Mouse (Mus musculus) embryonic facial prominence, embryonic 10.5 days (tissue): ENCODE measurements around the gene Ankrd66. TPM values are rescaled to one million over a fixed set of nuclear protein-coding genes. Genes with fewer than 3 reads are reported as not detected.
"Not testable (repeated sequence)": the region's sequence is repeated elsewhere in the genome, so short reads cannot be mapped to it uniquely, and the experiment has no call there.

ENCODE experiments used
- DNase-seq: peaks from one replicate; pipeline ENCODE4 v3.0.0-alpha.2; 2017; ENCODE audit warnings: low spot score
- H3K27ac ChIP-seq: fragments of 300-500 bp; sonication (generic); replicated peaks from 2 replicates; pipeline ENCODE4 v1.5.1; 2016; ENCODE audit warnings: mild to moderate bottlenecking
- H3K27me3 ChIP-seq: fragments of 300-500 bp; sonication (generic); replicated peaks from 2 replicates; pipeline ENCODE4 v1.6.1; 2016; ENCODE audit warnings: low read depth, mild to moderate bottlenecking; ENCODE audit not compliant: poor library complexity, severe bottlenecking
- H3K36me3 ChIP-seq: fragments of 300-500 bp; sonication (generic); replicated peaks from 2 replicates; pipeline ENCODE4 v1.6.1; 2016; ENCODE audit warnings: mild to moderate bottlenecking, moderate library complexity
- H3K4me1 ChIP-seq: fragments of 300-500 bp; sonication (generic); 2 replicates; pipeline ENCODE4 v1.6.1; 2016
- H3K4me3 ChIP-seq: fragments of 300-500 bp; sonication (generic); 2 replicates; pipeline ENCODE4 v1.5.1; 2016; ENCODE audit warnings: mild to moderate bottlenecking, moderate library complexity
- H3K9me3 ChIP-seq: fragments of 300-500 bp; sonication (generic); 2 replicates; pipeline ENCODE4 v1.6.1; 2016; ENCODE audit warnings: mild to moderate bottlenecking
- WGBS: fragments of 180-500 bp; shearing (Covaris S2); methylation state at CpG from one replicate; pipeline ENCODE4 v1.1.7; 2016; 5-methylcytosine and 5-hydroxymethylcytosine counted together
- polyA plus RNA-seq: library from polyadenylated mRNA; unstranded; fragments of >200 nt; fragmentation: Nextera tagmentation; extraction: Ambion mirVana; gene quantifications from 2 replicates; pipeline ENCODE4 v1.2.1, GENCODE M21; 2016

The Ankrd66 gene
- polyA plus RNA-seq, 1 experiment from 2014 or later = 0.19 TPM

- Histone ChIP-seq H3K27me3 (no peaks in the 10 kb centered on the region), H3K36me3 (no peaks in the 10 kb centered on the region), H3K27ac (no peak overlapping the region), H3K4me1 (peaks cover 12% of the 10 kb centered on the region), H3K4me3 (no peak overlapping the region), H3K9me3 (no peaks in the 10 kb centered on the region)
- 91% methylated on average over 7 of the region's 7 CpGs for WGBS
- DNase-seq = no peak
These were observed 20.0 kb upstream of the Ankrd66 start for GRCm38 (mm10) chr17:43563192-43563987.

- Histone ChIP-seq H3K9me3 (no peaks in the 10 kb centered on the region), H3K36me3 (no peaks in the 10 kb centered on the region), H3K27ac (no peak overlapping the region), H3K4me1 (0 out of 2 replicates have a peak, but pooled peaks cover 9% of the 10 kb centered on the region), H3K27me3 (no peaks in the 10 kb centered on the region), H3K4me3 (no peak overlapping the region)
- DNase-seq = no peak
- 85% methylated on average over 3 of the region's 3 CpGs for WGBS
These were observed 15.2 kb upstream of the Ankrd66 start for GRCm38 (mm10) chr17:43558678-43559077.

GRCm38 (mm10) chr17:43557541-43558090 lies 14.2 kb upstream of the Ankrd66 start:
- Histone ChIP-seq H3K4me3 (no peak overlapping the region), H3K27me3 (no peaks in the 10 kb centered on the region), H3K9me3 (no peaks in the 10 kb centered on the region), H3K4me1 (0 out of 2 replicates have a peak, but pooled peaks cover 9% of the 10 kb centered on the region), H3K36me3 (no peaks in the 10 kb centered on the region), H3K27ac (no peak overlapping the region)
- 68% methylated on average over 6 of the region's 6 CpGs for WGBS
- DNase-seq = no peak

- H3K9me3 ChIP-seq = no peaks in the 10 kb centered on the region
- H3K27ac ChIP-seq = no peak overlapping the region
- 0 out of 2 replicates have a peak, but pooled peaks cover 9% of the 10 kb centered on the region for H3K4me1 ChIP-seq
- no peak overlapping the region for H3K4me3 ChIP-seq
- no peaks in the 10 kb centered on the region for H3K36me3 ChIP-seq
- no peaks in the 10 kb centered on the region for H3K27me3 ChIP-seq
- WGBS = 88% methylated on average over 4 of the region's 4 CpGs
- no peak for DNase-seq
These were observed 13.7 kb upstream of the Ankrd66 start for GRCm38 (mm10) chr17:43557104-43557503.

GRCm38 (mm10) chr17:43554516-43555403 lies 11.3 kb upstream of the Ankrd66 start:
- no peak for DNase-seq
- no peaks in the 10 kb centered on the region for H3K9me3 ChIP-seq
- H3K36me3 ChIP-seq = no peaks in the 10 kb centered on the region
- H3K4me1 ChIP-seq = peaks cover 19% of the 10 kb centered on the region
- H3K27me3 ChIP-seq = no peaks in the 10 kb centered on the region
- H3K4me3 ChIP-seq = no peak overlapping the region
- no peak overlapping the region for H3K27ac ChIP-seq
- WGBS = 81% methylated on average over 12 of the region's 12 CpGs

- Histone ChIP-seq H3K27me3 (no peaks in the 10 kb centered on the region), H3K27ac (0 out of 2 replicates have a peak overlapping the region, but pooled peaks have one; percentile 19), H3K4me1 (peaks cover 13% of the 10 kb centered on the region), H3K9me3 (no peaks in the 10 kb centered on the region), H3K36me3 (no peaks in the 10 kb centered on the region), H3K4me3 (no peak overlapping the region)
- 36% methylated on average over 3 of the region's 3 CpGs for WGBS
- DNase-seq = peak; percentile 30
These were observed 7.7 kb upstream of the Ankrd66 start for GRCm38 (mm10) chr17:43551122-43551630.

- H3K4me3 ChIP-seq = no peak overlapping the region
These were observed 601 bp upstream of the Ankrd66 start for GRCm38 (mm10) chr17:43544040-43544439.

GRCm38 (mm10) chr17:43538767-43539166 lies 4.7 kb downstream of the Ankrd66 start:
- Histone ChIP-seq H3K4me1 (peaks cover 12% of the 10 kb centered on the region), H3K4me3 (no peak overlapping the region), H3K27ac (no peak overlapping the region), H3K27me3 (0 out of 2 replicates have a peak, but pooled peaks cover 8% of the 10 kb centered on the region), H3K9me3 (no peaks in the 10 kb centered on the region), H3K36me3 (no peaks in the 10 kb centered on the region)
- 87% methylated on average over 3 of the region's 3 CpGs for WGBS
- DNase-seq = no peak

More at GRCm38 (mm10) chr17:43544040-43544439, 601 bp upstream of the Ankrd66 start:
- WGBS = 89% methylated on average over 4 of the region's 4 CpGs
- Histone ChIP-seq H3K27ac (no peak overlapping the region), H3K36me3 (no peaks in the 10 kb centered on the region), H3K9me3 (no peaks in the 10 kb centered on the region), H3K4me1 (no peaks in the 10 kb centered on the region), H3K27me3 (no peaks in the 10 kb centered on the region)
- no peak for DNase-seq

- H3K27ac ChIP-seq, DNase-seq, H3K36me3 ChIP-seq, H3K27me3 ChIP-seq, H3K4me3 ChIP-seq, H3K9me3 ChIP-seq: not testable (repeated sequence)
- peaks cover 12% of the 10 kb centered on the region for H3K4me1 ChIP-seq
- WGBS = 91% methylated on average over 6 of the region's 6 CpGs
These were observed 6.6 kb downstream of the Ankrd66 start for GRCm38 (mm10) chr17:43536841-43537240.

GRCm38 (mm10) chr17:43534362-43535222 lies 8.8 kb downstream of the Ankrd66 start:
- 12% methylated on average over 23 of the region's 23 CpGs for WGBS
- Histone ChIP-seq H3K27ac (peak overlapping the region; percentile 77), H3K4me3 (peak overlapping the region; percentile 47)

GRCm38 (mm10) chr17:43531192-43531591 lies 12.2 kb downstream of the Ankrd66 start:
- DNase-seq = no peak
- 0 out of 2 replicates have a peak, but pooled peaks cover 3% of the 10 kb centered on the region for H3K9me3 ChIP-seq
- 92% methylated on average over 4 of the region's 4 CpGs for WGBS

More at GRCm38 (mm10) chr17:43534362-43535222, 8.8 kb downstream of the Ankrd66 start:
- Histone ChIP-seq H3K9me3 (no peaks in the 10 kb centered on the region), H3K36me3 (no peaks in the 10 kb centered on the region), H3K4me1 (peaks cover 12% of the 10 kb centered on the region), H3K27me3 (0 out of 2 replicates have a peak, but pooled peaks cover 8% of the 10 kb centered on the region)
- DNase-seq = peak; percentile 85

More at GRCm38 (mm10) chr17:43531192-43531591, 12.2 kb downstream of the Ankrd66 start:
- Histone ChIP-seq H3K36me3 (no peaks in the 10 kb centered on the region), H3K27ac (no peak overlapping the region), H3K4me3 (no peak overlapping the region), H3K27me3 (0 out of 2 replicates have a peak, but pooled peaks cover 6% of the 10 kb centered on the region), H3K4me1 (peaks cover 12% of the 10 kb centered on the region)
